Mouse (Mus musculus) yolk sac, embryonic 10.5 days (tissue): ENCODE results near the gene Larp4.

Experiments
- DNase-seq: peaks from one replicate; pipeline ENCODE4 v3.0.0-alpha.2; 2017; ENCODE audit warnings: low spot score

Gene Larp4

GRCm38 (mm10) chr15:100004677-100005273, 34.9 kb downstream of the Larp4 start:
- DNase-seq: no peak

DNA sequence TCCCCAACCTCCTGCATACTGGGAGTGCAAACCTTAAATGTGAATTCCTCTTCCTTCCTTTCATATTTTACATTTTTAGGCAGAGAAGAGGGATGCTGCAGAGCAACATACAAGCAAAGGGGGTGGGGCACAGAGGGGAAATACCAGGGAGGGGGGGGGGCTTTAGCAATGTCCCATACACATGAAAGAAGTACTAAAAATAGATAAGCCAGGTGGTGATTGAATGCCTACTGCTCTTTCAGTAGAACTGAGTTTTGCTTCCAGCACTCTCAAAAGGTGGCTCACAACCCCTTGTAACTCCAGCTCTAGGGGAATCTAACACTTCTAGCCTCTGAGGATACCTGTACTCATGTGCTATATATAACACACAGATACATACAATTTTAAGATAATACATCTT, 36.3 kb downstream of the Larp4 start:
- DNase-seq: no peak

GRCm38 (mm10) chr15:100018280-100018899, 48.5 kb downstream of the Larp4 start:
- no peak for DNase-seq

GRCm38 (mm10) chr15:100021175-100021574, 51.3 kb downstream of the Larp4 start:
- DNase-seq: no peak

DNA sequence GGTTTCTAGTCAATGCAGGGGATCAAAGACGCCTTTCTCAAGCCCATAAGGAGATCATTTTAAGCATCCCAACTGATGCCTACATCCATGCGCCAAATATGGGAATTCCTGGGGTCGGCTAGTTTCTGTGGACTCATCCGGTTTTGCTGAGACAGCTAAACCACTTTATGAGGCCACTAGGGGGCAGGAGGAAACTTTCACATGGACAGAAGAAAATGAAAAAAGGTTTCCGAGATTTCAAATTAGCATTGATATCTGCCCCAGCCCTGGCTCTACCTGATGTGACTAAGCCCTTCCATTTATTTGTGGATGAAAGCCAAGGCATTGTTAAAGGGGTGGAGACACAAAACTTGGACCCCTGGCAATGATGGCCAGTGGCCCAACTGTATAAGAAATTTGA, 53.1 kb downstream of the Larp4 start:
- no peak for DNase-seq

DNA sequence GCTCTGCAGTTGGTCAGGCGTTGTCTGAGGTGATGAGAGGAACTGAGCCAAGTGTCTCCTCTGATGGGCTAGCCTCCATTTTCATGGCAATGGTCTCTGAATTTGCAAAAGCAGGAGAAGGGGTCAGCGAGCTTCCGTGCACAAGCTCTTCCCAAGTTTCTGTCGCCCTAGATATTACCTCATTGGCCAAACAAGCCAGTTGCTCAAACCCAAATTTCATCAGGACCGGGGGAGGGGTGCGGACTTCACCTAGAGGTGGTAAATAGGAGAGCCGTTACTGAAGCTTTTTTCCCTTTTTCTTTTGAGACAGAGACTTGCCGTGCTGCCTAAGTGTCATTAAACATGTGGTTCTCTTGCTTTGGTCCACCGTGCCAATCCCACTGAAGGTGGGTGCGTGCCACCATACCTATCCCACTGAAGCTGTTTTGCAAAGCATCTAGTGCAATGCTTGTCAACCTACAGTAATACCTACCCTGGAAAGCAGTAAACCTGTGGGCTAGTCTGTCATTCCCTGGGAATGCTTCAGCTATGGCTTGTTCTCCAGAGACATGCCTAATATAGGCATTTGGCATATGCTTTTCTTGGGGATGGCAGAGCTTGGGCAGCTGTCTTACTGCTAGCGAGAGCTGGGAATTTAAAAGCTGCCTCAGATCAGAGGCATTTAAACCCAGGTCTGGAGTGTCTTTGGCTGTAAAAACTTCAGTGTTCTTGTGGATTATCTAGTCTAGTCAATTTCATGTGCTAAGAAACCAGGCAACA, 55.4 kb downstream of the Larp4 start:
- no peak for DNase-seq

- no peak for DNase-seq
Measured at GRCm38 (mm10) chr15:100028133-100028532, 58.3 kb downstream of the Larp4 start.

- DNase-seq: no peak
Measured at GRCm38 (mm10) chr15:100029497-100029896, 59.6 kb downstream of the Larp4 start.

- DNase-seq: no peak
Measured at GRCm38 (mm10) chr15:100029900-100030299, 60.0 kb downstream of the Larp4 start.

DNA sequence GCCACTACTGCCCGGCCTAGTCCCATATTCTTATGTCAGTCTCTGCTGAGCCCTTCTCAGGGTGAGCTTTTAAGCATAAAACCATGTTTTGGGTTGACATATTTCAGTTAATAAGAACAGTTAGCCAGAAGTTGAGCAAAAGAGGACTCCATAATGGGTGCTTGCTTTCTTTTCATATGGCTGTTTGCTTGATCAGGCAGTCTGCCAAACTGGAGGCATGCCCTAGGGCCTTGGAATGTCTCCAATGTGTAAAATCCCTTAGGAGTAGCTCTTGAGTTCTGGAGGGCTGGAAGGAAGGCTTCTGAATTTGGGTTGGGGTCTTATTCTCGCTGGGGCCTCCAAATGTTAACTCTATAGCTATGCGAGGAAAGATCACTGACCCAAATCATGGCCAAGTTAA, 62.7 kb downstream of the Larp4 start:
- DNase-seq: no peak

- DNase-seq: peak; percentile 92
Measured at GRCm38 (mm10) chr15:100038470-100038971, 68.7 kb downstream of the Larp4 start, which contains the start of gene Dip2b. Gene Dip2b (plus strand): TSS chr15:100038664.

DNA sequence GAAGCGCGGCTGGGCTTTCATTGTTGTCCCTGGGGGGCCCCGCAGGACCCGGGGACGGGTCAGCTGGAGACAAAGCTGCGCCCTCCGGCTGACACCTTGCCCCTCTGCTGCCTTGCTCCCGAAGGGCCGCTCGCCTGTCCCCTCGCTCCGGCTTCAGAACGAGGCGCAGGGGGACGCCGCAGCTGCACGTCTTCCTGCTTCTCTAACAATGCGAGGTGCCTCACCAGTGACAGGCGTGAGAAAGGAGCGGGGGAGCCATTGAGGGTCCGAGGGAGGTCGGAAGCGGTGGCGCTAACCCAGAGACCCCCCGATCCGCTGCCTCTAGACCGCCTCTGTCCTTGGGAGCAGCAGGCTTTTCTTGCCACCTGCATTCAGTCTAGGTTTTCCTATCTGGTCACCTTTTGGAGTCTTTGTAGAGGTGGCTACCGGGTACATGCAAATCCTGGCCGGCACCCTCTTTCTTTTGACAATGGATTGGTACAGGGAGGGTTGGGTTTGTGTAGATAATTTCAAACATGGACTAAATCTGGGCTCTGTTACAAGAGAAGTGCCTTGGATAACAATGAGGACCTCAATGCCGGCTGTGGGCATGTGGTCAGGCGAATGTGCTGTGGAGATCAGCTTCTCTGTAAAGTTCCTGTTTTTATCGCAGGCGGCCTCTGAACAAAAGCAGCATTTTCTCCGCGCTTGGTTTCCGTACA, 69.3 kb downstream of the Larp4 start:
- DNase-seq: peak; percentile 56

GRCm38 (mm10) chr15:100040541-100041266, 70.8 kb downstream of the Larp4 start:
- DNase-seq: no peak

DNA sequence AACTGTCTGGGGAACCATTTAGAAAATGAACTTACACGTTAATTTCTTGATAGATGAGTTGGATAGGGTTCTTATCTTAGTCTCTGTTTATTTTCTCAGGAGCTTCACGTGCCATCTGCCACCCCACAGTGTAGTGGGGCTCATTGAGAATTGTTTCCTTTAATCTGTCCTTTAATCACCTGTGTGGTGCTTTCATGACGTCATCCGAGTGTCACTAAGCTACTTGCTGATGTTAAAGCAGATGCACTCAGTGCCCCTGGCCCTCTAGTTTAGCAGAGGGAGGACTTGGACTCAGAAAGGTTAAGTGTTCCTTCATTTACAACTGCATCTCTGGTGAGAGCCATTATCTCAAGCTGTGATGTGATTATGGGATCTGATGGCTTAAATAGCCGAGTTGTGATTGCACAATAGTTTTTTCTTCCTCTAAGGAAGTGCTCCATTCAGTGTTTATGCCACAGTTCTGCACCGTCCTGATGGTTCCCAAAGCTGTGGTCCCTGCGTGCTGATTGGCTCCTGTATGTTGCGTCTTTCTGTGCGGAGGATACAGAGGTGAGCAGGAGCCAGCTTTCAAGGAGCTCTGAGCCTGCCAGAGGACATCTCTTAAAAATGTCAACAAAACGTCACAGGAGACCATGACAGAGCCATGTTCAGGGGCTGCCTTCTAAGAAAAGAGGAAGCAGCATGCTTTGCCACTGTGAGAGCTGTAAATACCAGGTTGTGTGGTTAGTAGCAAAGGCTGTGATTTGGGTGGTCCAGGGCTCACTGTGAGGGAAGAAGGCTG, 71.6 kb downstream of the Larp4 start:
- no peak for DNase-seq

DNA sequence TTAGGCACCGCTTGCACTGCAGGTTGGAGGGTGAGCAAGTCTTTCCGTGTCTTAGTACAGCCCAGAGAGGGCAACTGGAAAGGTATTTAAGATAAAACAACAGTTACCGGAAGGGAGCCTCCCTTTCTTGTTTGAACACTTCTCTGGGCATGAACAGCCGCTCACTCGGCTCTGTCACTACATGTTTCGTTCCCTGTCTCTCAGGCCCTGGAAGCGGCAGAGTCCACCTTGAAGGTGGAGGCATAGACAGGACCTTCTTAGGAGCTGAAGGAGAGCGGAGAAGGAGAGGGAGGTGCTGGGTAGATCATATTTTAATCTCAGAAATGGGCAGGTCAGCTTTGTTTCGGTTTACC, 72.2 kb downstream of the Larp4 start:
- DNase-seq: no peak

DNA sequence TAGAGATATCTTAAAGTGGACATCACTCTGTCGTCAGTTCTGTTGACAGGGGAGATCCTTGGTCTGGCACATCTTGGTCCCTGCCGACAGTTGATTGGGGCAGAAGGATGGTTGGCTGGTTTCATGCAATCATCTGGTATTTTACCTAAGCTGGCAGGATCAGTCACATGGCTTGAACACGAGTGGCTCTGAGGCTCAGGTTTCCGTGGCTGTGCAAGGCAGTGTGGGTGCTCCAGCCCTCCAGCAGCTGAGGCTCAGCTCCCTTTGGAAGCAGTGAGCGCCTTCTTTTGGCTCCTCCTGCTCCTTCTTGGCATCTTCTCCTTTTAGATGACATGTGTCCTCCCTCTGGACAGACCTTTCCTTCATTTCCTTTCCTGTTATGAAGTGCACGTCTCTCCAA, 75.7 kb downstream of the Larp4 start:
- DNase-seq: no peak

GRCm38 (mm10) chr15:100049496-100050087, 79.7 kb downstream of the Larp4 start:
- DNase-seq: no peak

DNA sequence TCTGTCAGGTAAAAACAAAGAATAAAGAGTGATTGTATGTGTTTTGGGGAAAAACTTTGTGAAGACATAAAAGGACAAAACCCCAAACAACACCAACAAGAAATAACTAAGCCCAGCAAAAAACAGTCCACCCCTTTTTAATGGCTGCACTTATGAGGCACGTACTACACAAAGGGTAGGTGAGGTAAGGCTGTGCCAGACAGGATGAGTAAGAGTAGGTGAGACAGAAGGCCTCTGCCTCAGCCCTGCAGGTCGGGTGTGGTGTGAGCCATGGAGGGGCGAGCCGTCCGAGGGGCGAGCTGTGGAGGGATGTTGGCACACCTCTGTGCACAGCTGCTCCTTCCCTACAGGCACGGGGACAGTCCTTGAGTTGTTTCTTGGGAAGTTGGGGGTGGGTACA, 81.1 kb downstream of the Larp4 start:
- no peak for DNase-seq

DNA sequence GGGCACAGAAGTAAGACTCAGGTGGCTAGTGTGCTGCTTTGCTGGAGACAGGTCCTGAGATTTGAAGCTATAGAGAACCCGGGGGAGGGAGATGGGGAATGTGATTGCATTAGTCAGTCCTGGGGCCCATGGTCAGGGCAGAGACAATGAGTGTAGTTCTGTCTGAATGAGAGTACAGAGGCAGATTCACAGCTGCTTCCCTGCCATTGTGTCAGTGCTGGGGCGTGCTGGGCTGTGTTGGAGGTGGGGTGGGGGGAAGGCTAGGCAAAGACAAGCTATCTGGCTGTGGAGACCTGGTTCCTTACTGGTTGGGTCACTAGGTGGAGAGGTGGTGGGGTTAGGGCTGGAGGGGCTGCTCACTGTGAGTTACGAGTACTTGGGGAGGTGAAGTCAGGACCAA, 82.9 kb downstream of the Larp4 start:
- DNase-seq: no peak

- no peak for DNase-seq
Measured at GRCm38 (mm10) chr15:100056397-100056908, 86.6 kb downstream of the Larp4 start.
